Mouse (Mus musculus): ENCODE measurements at regions not wholly inside any gene's neighbourhood (a gene's known extent, or its start where the extent isn't known, plus 50 kb on each side); places are given as distances from the start of the nearest gene placed in this dataset.
"Not testable (repeated sequence)": the region's sequence is repeated elsewhere in the genome, so short reads cannot be mapped to it uniquely, and the experiment has no call there.

GRCm38 (mm10) chr15:19778651-19779050 lies 670.4 kb upstream of the Cdh12 start:
- no peak overlapping the region for H3K27ac ChIP-seq (ENCODE audit: insufficient read depth, low read depth, low read length)
- H3K4me3 ChIP-seq (ENCODE audit: insufficient read depth, low read depth, low read length): no peak overlapping the region
- DNase-seq: no peak
- no peaks in the 10 kb centered on the region for H3K27me3 ChIP-seq (replicated peaks; ENCODE audit: control insufficient read depth, insufficient read depth, low read length)
- TF ChIP-seq CTCF (conservative IDR thresholded peaks at IDR 0.05; ENCODE audit: insufficient read depth, insufficient read length, low read depth, low read length): no peak
- TF ChIP-seq POLR2A (IDR thresholded peaks at IDR 0.05; ENCODE audit: low read depth, low read length): no peak
- H3K36me3 ChIP-seq (ENCODE audit: control insufficient read depth, insufficient read depth, low read length): no peaks in the 10 kb centered on the region
- 57% methylated on average over 1 of the region's 1 CpGs for WGBS
- H3K4me1 ChIP-seq (ENCODE audit: control insufficient read depth, insufficient read depth, low read length): no peaks in the 10 kb centered on the region

GRCm38 (mm10) chr15:19783883-19784282 lies 665.2 kb upstream of the Cdh12 start:
- no peak for TF ChIP-seq CTCF (conservative IDR thresholded peaks at IDR 0.05; ENCODE audit: insufficient read depth, insufficient read length, low read depth, low read length)
- no peak for TF ChIP-seq POLR2A (IDR thresholded peaks at IDR 0.05; ENCODE audit: low read depth, low read length)
- no peaks in the 10 kb centered on the region for H3K27me3 ChIP-seq (replicated peaks; ENCODE audit: control insufficient read depth, insufficient read depth, low read length)
- WGBS: 47% methylated on average over 3 of the region's 3 CpGs

GRCm38 (mm10) chr15:19806994-19807393 lies 642.1 kb upstream of the Cdh12 start:
- TF ChIP-seq POLR2A (IDR thresholded peaks at IDR 0.05; ENCODE audit: low read depth, low read length) (no peak), CTCF (conservative IDR thresholded peaks at IDR 0.05; ENCODE audit: insufficient read depth, insufficient read length, low read depth, low read length) (no peak)
- H3K4me3 ChIP-seq (ENCODE audit: insufficient read depth, low read depth, low read length): no peak overlapping the region
- H3K4me1 ChIP-seq (ENCODE audit: control insufficient read depth, insufficient read depth, low read length): no peaks in the 10 kb centered on the region

More at GRCm38 (mm10) chr15:19783883-19784282, 665.2 kb upstream of the Cdh12 start:
- Histone ChIP-seq H3K36me3 (ENCODE audit: control insufficient read depth, insufficient read depth, low read length) (no peaks in the 10 kb centered on the region), H3K4me3 (ENCODE audit: insufficient read depth, low read depth, low read length) (no peak overlapping the region), H3K4me1 (ENCODE audit: control insufficient read depth, insufficient read depth, low read length) (no peaks in the 10 kb centered on the region), H3K27ac (ENCODE audit: insufficient read depth, low read depth, low read length) (no peak overlapping the region)
- no peak for DNase-seq

GRCm38 (mm10) chr15:19813647-19814046 lies 635.4 kb upstream of the Cdh12 start:
- H3K27me3 ChIP-seq (replicated peaks; ENCODE audit: control insufficient read depth, insufficient read depth, low read length): no peaks in the 10 kb centered on the region
- H3K36me3 ChIP-seq (ENCODE audit: control insufficient read depth, insufficient read depth, low read length): no peaks in the 10 kb centered on the region
- no peak overlapping the region for H3K4me3 ChIP-seq (ENCODE audit: insufficient read depth, low read depth, low read length)
- H3K27ac ChIP-seq (ENCODE audit: insufficient read depth, low read depth, low read length): no peak overlapping the region
- H3K4me1 ChIP-seq (ENCODE audit: control insufficient read depth, insufficient read depth, low read length): no peaks in the 10 kb centered on the region
- no peak for DNase-seq
- no peak for TF ChIP-seq POLR2A (IDR thresholded peaks at IDR 0.05; ENCODE audit: low read depth, low read length)
- TF ChIP-seq CTCF (conservative IDR thresholded peaks at IDR 0.05; ENCODE audit: insufficient read depth, insufficient read length, low read depth, low read length): no peak
- WGBS: 74% methylated on average over 5 of the region's 5 CpGs

More at GRCm38 (mm10) chr15:19806994-19807393, 642.1 kb upstream of the Cdh12 start:
- no peaks in the 10 kb centered on the region for H3K27me3 ChIP-seq (replicated peaks; ENCODE audit: control insufficient read depth, insufficient read depth, low read length)
- H3K27ac ChIP-seq (ENCODE audit: insufficient read depth, low read depth, low read length): no peak overlapping the region
- no peaks in the 10 kb centered on the region for H3K36me3 ChIP-seq (ENCODE audit: control insufficient read depth, insufficient read depth, low read length)
- DNase-seq: no peak

GRCm38 (mm10) chr15:19856892-19857655 lies 592.0 kb upstream of the Cdh12 start:
- H3K4me3 ChIP-seq (ENCODE audit: insufficient read depth, low read depth, low read length); H3K27ac ChIP-seq (ENCODE audit: insufficient read depth, low read depth, low read length); H3K4me1 ChIP-seq (ENCODE audit: control insufficient read depth, insufficient read depth, low read length); H3K27me3 ChIP-seq (replicated peaks; ENCODE audit: control insufficient read depth, insufficient read depth, low read length); H3K36me3 ChIP-seq (ENCODE audit: control insufficient read depth, insufficient read depth, low read length): not testable (repeated sequence)
- WGBS: 68% methylated on average over 13 of the region's 13 CpGs
- DNase-seq: peak; percentile 12

- Histone ChIP-seq H3K36me3 (ENCODE audit: control insufficient read depth, insufficient read depth, low read length) (no peaks in the 10 kb centered on the region), H3K27me3 (replicated peaks; ENCODE audit: control insufficient read depth, insufficient read depth, low read length) (no peaks in the 10 kb centered on the region), H3K27ac (ENCODE audit: insufficient read depth, low read depth, low read length) (no peak overlapping the region), H3K4me1 (ENCODE audit: control insufficient read depth, insufficient read depth, low read length) (no peaks in the 10 kb centered on the region), H3K4me3 (ENCODE audit: insufficient read depth, low read depth, low read length) (no peak overlapping the region)
- DNase-seq: no peak
- TF ChIP-seq POLR2A (IDR thresholded peaks at IDR 0.05; ENCODE audit: low read depth, low read length): no peak
- no peak for TF ChIP-seq CTCF (conservative IDR thresholded peaks at IDR 0.05; ENCODE audit: insufficient read depth, insufficient read length, low read depth, low read length)
- 76% methylated on average over 2 of the region's 2 CpGs for WGBS
Measured at GRCm38 (mm10) chr15:19857656-19858006, 591.4 kb upstream of the Cdh12 start.

- no peaks in the 10 kb centered on the region for H3K36me3 ChIP-seq (ENCODE audit: control insufficient read depth, insufficient read depth, low read length)
- H3K4me1 ChIP-seq (ENCODE audit: control insufficient read depth, insufficient read depth, low read length): no peaks in the 10 kb centered on the region
- no peak overlapping the region for H3K4me3 ChIP-seq (ENCODE audit: insufficient read depth, low read depth, low read length)
- TF ChIP-seq CTCF (conservative IDR thresholded peaks at IDR 0.05; ENCODE audit: insufficient read depth, insufficient read length, low read depth, low read length): no peak
- no peak for TF ChIP-seq POLR2A (IDR thresholded peaks at IDR 0.05; ENCODE audit: low read depth, low read length)
- 70% methylated on average over 1 of the region's 1 CpGs for WGBS
- no peak overlapping the region for H3K27ac ChIP-seq (ENCODE audit: insufficient read depth, low read depth, low read length)
- no peak for DNase-seq
- H3K27me3 ChIP-seq (replicated peaks; ENCODE audit: control insufficient read depth, insufficient read depth, low read length): no peaks in the 10 kb centered on the region
Measured at GRCm38 (mm10) chr15:19858668-19859067, 590.4 kb upstream of the Cdh12 start.
